Mouse (Mus musculus) heart, postnatal 10 days (tissue): ENCODE measurements around the gene Foxf2. TPM values are rescaled to one million over a fixed set of nuclear protein-coding genes. Genes with fewer than 3 reads are reported as not detected.

ENCODE experiments used
- DNase-seq, 2 experiments: peaks; one replicate each; pipeline ENCODE4 v3.0.0; 2021
- intact Hi-C: fragments of 180-260 bp; cut with DNase I; formaldehyde crosslinking; loops from one replicate; pipeline ENCODE4 v1.15.1; 2025
- microRNA-seq, 2 experiments: library from miRNA; unstranded; fragments of <30 nt; microRNA quantifications; one replicate each; pipeline ENCODE4 v1.2.0; 2022
- total RNA-seq, 2 experiments: library from RNA; stranded (reverse); gene quantifications; 2 replicates each; pipeline ENCODE4 v1.2.3; 2021

Foxf2 gene
- total RNA-seq, 2 experiments from 2014 or later: 0.10 TPM; not detected in 1

GRCm38 (mm10) chr13:31665376-31665775 lies 39.8 kb downstream of the Foxf2 start:
- intact Hi-C loops: no loop called here
- DNase-seq: no peak

GRCm38 (mm10) chr13:31667919-31668524 lies 42.4 kb downstream of the Foxf2 start:
- DNase-seq: no peak
- intact Hi-C loops: no loop called here

- no peak for DNase-seq
- intact Hi-C loops: no loop called here
Observed at GRCm38 (mm10) chr13:31672093-31672492, 46.5 kb downstream of the Foxf2 start.

Small RNA genes lying within 50 kb of the gene (microRNA-seq; reads per million reads assigned to microRNA genes)
- gene Gm27516: 0 reads per million in 2 experiments

Other genes with a start within 250 kb of the Foxf2 start
- under 1 TPM in 1 of 2 experiments, not detected in 1; 0.07 TPM for gene Foxq1, start 69.7 kb upstream of the Foxf2 start, total RNA-seq
- under 1 TPM in 1 of 2 experiments, not detected in 1; 0.07 TPM for gene A530084C06Rik, start 66.5 kb upstream of the Foxf2 start, total RNA-seq
- gene Foxc1, start 180.8 kb downstream of the Foxf2 start, total RNA-seq: 1 to 10 TPM; 7.0 to 7.8 TPM